Mouse (Mus musculus) spleen, embryonic (tissue): ENCODE measurements around the gene Dstn.

ENCODE experiments used
- CTCF ChIA-PET: fragments of 350-600 bp; sonication (Branson Sonifier 250); formaldehyde crosslinking; loops from one replicate; lab custom pipeline; 2022; lab: Charles Lee

Dstn gene

DNA sequence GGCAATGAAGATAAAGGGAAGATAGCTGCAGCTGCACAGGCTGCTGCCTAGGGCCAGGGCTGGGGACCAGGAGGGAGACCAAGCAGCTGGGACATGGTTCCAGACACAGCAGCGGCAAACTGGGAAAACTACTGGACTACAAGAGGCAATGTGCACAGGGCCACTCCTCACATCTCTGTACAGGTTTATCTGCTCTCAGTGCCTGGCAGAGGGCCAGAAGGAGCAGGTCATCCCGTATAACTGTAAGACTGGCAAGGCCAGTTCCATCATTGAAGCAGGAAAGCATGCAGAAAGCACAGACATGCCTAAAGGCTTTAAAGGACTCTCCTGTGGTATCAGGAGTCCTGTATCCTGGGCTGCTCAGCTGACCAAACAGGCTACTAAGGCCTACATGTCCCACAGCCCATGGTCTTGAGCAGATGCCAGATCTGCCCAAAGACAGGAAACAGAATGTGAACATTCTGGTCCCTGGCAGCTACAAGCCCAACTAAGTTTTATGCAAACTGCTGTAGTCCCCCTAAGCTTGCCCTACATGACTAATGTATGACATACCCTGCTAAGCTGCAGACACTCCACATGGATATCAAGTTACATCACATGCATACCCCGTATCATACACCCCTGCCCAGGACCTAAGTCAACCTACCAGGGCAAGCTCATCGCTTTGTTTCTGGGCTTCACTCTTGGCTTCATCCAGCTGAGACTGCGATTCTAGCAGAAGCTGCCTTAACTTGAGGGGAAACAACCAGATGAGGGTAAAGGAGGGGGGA lies 36.6 kb downstream of the Dstn start:
- CTCF ChIA-PET, result interaction anchor here (0.7 kb wide), 1 partner anchor 16 kb away, joined by 6 read pairs; no protein-coding TSS in a partner anchor

DNA sequence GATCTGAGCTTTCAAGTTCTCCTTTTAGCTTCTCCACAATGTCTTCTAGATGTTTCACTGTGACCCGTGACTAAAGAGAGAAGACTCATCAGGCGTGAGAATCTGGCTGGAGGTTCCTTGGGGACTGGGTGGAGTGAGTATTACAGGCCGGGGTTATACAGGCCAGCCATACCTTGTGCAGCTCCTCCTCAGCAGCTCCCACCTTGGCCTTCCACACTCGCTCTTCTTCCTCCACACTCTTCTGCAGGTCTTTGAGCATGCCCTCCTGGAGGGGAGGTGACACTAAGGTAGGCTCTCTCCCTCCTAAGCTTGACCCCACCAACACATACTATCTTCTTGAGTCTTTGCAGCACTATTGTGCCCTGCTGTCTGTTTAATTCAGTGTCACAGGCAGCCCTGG lies 38.8 kb downstream of the Dstn start:
- CTCF ChIA-PET, result no interaction called here

DNA sequence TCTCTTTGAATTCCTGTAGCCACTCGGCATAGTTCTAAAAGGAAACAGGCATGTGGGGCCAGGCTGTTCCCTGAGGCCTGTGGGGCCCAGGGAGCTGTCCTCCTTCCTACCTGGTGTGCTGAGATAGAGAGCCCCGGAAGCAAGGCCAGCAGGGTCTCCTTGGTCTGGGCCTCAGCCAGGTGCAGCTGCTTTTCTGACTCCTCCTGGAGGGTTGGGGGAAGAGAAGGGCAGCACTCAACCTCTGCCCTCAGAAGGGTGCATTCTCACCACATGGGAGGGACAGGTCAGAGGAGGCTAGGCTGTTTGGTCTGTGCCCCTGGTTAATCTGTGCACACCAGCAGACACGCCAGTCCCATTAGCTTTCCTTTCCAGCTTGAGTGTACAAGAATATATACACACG lies 39.9 kb downstream of the Dstn start:
- CTCF ChIA-PET, result no interaction called here

DNA sequence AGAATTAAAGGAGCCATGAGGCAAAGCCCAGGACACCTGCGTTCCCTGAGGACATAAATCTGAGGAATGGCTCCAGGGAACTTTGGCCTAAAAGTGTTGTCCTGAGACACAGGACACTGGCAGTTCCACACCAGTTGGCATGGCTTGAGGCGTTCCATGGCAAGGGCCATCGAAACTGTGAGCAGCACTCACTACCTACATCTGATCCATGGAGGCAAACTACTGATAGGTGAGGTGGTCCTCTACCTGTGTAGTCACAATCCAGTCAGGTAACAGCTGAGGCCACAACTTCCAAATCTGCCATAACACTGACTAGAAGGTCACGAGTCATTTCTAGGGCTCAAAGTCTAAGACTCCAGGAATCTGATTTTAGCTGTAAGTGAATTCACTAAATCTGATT lies 40.6 kb downstream of the Dstn start:
- CTCF ChIA-PET, result no interaction called here

DNA sequence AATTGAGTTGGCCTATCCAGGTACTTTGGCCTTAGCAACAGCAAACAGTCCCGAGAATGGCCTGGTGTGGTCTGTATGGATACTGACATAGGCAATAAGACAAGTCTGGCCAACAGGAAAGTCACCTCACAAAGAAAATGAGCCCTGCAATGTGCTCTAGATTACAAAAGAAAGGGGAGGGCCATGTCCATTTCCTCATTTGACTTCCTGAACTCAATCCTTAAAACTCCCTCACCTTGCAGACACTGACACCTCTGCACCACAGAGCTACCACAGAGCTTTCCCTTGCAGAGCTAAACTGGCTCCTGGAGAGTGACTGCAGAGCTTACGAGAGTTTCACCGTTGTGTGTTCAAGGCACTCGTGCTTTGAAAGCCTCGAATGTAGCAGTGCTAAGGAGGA lies 47.1 kb downstream of the Dstn start:
- CTCF ChIA-PET, result no interaction called here

DNA sequence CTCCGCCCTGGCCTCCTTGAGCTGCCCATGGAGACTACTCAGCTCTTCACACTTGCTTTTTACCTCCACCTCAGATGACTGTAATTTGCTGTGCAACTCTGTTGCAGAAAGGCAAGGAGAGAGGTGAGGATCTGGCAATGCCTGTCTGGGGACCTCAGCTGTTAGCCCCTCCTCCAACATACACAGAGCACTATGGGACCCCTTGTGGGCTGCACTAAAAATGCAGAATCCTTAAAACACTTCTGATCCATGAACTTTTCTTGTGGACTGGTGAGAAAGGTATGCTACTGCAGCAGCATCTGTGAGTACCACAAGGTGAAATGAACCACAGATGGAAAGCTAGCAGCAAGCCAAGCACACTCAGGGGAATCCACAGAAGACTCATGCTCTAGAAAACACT lies 48.2 kb downstream of the Dstn start:
- CTCF ChIA-PET, result no interaction called here

DNA sequence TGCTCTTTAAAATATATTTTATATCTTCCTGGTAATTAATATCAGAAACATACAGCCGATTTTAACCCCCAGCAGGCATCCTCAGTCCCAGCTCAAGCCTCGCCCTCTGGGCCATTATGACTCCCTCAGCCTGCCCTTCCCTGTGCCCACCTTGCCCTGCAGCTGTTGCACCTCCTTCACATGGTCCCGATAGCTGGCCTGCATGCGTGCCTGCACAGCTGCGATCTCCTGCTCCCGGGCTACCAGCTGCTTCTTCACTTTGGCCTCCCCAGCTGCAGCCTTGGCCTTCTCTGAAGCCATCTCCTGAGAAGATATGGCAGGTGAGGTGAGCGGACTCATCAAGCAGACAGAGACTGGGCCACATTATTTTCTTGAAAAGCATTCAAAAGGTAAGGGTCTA lies 54.1 kb downstream of the Dstn start:
- CTCF ChIA-PET, result no interaction called here

DNA sequence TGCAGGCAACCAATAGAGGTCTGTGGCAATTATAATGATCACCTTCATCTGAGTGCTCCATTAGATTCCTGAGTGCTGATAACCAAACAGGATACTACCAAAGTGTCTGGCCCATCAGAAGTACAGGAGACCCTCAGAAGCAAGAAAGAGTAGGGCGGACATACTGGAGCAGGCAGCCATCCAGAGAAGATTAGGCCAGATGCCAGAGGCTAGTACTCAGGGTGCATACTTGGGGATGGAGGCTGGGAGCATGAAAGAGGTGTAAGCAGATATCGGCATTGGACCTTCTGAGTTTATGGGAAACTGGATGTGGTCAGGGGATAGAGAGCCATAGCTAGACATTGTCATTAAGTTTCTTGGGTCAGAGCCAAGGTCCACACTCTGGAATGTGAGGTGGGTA lies 55.7 kb downstream of the Dstn start:
- CTCF ChIA-PET, result no interaction called here

DNA sequence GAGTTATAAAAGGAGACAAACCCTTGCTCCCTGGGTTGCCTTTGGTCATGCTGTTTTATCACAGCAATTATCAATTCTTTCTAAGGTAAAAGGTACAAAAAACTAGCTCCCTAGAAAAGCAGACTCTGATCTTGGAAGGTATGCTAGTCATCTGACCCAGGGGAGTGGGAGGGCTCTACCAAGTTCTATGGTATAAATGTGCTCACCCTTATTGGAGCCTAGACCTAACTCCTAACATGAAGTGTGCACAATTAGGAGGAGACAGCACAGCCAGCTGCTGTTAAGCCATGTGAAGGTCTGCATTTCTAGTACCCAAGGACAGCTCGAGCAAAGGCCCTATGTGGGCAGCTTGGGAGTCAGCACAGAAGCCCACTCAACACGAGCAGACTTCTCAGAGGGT lies 56.8 kb downstream of the Dstn start:
- CTCF ChIA-PET, result no interaction called here

DNA sequence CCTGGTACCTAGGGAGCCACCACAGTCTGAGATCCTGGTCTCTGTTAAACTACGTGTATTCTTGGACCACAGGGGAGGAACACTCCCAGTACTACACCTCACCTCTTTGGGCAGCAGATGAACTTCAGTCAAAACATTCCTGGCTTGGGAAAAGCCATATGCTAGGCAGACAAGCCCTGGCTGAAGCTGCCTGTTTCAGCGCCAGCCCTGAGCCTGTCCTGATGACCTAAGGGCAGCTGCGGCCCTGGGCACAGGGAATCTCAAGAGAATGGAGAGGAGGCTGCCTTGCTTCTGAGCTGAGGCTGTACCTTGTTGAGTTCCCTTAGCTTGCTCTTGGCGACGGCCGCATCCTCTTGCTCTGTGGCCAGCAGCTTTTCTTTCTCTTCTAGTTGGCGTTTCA lies 58.0 kb downstream of the Dstn start:
- CTCF ChIA-PET, result no interaction called here

DNA sequence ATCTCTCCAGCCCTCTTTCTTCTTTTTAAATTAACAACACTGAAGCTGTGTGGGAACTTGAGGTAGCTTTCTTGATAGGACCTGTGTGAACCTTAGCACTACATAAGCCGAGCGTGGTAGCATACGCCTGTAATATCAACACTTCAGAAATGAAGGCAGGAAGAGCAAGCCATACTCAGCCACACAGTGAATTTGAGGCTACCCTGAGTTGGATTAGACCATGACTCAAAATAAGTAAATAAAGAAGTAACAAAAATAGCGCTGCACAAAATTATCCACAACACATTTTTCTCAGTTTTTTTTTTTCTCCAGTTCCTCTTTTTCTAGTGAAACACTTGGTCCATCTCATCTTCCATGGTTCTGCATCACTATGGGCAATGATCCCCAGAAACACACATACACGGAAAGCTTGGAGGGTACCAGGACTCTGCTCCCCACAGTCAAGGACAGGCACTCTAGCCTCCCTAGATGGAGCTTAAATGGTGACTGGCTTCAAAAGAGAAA lies 60.1 kb downstream of the Dstn start:
- CTCF ChIA-PET, result interaction anchor here (0.6 kb wide), 2 partner anchors 227 to 240 kb away, joined by 7 to 14 read pairs; no protein-coding TSS in a partner anchor

DNA sequence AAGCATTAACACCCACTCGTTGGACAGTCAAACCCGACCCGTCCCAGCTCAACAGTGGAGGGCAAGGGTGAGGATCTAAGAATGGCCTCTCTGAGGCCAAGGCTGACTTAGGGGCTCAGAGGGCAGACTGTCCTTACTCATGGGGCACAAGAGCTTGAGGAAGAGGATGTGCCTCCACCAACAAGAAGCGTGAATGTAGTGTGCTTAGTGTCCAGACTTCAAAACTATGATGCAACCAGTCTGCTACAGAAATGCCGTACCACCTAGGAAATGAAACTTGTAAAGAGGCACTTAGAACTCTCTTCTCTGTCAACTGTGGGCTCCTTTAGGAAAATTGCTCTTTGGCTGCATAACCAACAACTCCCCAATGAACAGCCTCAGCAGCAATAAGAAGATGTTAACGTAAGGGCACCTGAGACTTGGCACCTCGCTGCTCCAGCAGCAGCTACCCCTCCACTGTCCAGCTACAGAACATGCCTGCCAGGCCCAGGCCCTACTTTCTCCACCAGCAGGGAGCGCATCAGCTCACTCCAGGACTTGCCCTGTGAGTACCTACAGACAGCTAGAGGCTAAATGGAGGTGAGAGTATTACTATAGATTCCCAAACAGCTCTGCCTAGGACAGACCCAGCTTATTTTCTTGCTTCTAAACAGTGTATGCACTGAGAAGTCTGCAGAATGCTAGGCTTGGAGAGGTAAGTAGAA lies 63.5 kb downstream of the Dstn start:
- CTCF ChIA-PET, result no interaction called here

DNA sequence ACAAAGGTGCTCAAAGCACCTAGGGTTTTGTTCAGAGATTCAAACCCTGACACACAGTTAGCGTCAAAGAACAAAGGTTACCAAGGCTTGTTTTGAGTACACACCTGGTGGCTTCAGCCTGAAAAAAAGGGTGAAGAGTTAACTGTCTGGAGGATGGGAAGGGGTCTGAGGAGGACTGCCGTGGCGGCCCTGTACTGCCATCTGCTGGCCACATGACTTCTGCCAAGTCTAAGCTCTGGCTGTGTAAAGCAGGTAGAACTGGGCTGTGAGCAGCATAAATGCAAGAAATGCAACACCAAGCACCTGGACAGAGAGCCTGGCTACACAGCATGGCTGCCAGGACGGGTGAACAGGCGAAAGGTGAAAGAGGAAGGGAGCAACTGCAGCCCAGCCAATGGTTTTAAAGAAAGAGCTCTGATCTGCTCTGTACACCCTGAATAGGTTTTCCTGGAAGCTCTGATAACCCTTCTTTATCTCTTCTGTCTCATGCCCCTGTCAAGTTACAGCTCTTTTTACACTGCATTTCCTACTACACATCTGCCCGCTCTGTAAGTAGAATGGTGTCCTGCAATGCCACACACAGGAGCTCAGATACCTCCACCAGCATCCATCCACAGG lies 65.8 kb downstream of the Dstn start:
- CTCF ChIA-PET, result no interaction called here

DNA sequence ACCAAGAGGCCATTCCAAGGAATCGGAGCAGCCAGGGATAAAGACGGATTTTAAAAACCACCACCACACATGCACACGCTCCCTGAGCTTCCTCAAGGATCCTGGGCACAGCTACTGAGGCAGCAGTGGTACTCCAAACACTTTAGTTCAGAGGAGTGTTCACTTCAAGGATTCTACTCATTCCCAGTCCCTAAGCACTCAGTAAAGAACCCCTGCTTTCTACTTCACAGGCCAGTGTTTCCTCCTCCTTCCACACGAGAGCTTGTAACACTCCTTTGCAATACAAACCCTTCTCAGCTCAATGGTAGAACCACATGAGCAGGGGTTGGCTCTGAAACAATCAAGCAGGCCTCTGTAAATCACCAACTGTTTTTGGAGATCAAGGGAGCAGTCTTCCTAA lies 67.0 kb downstream of the Dstn start:
- CTCF ChIA-PET, result interaction anchor here (0.7 kb wide), 1 partner anchor 42 kb away, joined by 3 read pairs; no protein-coding TSS in a partner anchor

DNA sequence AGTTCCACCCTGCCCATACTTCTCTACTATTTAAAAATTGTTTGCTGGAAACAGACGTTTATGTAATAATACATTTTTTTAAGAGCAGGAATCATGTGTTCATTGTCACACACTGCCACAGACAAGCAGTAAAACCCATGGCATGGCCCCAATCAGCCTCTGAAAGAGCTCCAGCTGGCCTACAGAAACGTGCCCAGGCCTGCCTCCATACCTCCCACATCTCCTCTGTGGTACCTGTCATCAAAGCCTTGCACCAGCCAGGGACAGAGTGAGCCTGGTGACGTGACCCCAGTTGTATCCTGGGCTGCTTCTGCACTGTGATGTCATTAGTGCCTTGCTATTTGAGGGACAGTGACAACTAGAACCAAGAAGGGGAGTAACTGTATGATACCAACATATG lies 67.8 kb downstream of the Dstn start:
- CTCF ChIA-PET, result interaction anchor here (0.7 kb wide), 1 partner anchor 42 kb away, joined by 3 read pairs; no protein-coding TSS in a partner anchor

DNA sequence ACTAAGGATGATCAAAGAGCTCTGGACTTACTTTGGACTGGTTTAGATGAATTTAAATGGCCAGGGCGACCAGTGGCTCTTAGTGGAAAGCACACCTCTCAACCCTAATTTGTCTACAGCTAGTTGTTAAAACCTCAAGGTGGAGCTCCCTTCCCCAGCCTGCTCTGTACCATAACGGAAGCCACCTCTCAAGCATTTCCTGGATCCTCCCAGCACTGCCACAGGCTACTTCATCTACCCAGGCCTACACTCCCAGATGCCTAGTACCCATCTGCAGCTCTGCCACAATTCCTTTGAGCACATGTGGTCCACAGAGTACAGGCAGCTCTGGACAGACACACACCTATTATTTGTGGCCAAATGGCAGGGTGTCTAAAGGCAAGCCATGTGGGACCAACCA lies 68.4 kb downstream of the Dstn start:
- CTCF ChIA-PET, result no interaction called here

DNA sequence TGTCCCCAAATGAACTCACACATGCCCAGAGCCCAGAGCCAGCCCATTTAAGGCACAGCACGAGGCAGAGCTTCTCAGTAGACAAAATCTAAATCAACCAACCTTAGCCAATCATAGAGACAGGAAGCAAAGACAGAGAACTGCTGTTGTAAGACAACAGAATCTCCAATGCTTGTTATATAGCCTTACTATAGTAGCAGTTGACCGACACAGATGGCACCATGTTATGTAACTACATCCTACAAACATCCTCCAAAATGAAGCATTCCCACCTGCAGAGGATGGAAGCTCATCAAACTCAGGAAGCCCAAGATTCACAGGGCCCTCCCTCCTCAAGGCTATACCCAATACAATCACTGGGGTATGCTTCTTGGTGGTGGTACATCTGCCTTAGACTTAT lies 72.4 kb downstream of the Dstn start:
- CTCF ChIA-PET, result no interaction called here

DNA sequence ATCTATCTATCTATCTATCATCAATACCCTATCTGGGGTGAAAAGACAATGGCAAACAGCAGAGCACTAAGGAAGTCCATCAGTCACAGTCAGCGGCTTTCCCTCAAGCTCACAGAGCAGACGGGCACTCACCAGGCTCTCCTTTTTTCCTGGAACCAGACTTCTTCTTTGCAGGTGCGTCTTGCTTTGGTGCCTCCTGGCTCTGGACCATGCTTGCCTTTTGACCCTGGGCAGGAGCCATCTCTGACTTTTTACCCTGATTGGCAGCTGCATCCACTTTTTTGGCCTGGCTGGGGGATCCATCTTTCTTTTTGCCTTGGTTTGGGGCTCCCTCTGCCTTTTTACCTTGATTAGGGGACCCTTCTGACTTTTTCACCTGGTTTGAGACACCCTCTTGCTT lies 72.9 kb downstream of the Dstn start:
- CTCF ChIA-PET, result no interaction called here

DNA sequence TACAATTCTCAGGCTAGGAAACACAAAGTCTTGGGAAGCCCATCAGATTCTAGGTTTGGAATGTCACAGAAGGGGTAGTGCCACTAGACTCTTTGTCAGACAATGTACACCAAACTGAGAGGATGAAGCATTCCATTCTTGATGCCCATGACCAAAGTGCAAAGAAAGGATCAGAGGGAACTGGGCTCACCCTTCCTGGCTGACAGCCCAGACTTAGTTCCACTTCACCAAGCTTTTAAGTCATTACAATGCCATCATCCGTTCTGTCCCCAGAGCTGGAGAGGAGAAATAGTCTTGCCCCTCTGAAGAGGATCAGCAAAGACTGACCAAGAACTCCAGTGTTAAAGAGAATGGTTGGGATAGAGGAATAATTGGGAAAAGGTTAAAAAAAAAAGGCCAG lies 75.9 kb downstream of the Dstn start:
- CTCF ChIA-PET, result no interaction called here

DNA sequence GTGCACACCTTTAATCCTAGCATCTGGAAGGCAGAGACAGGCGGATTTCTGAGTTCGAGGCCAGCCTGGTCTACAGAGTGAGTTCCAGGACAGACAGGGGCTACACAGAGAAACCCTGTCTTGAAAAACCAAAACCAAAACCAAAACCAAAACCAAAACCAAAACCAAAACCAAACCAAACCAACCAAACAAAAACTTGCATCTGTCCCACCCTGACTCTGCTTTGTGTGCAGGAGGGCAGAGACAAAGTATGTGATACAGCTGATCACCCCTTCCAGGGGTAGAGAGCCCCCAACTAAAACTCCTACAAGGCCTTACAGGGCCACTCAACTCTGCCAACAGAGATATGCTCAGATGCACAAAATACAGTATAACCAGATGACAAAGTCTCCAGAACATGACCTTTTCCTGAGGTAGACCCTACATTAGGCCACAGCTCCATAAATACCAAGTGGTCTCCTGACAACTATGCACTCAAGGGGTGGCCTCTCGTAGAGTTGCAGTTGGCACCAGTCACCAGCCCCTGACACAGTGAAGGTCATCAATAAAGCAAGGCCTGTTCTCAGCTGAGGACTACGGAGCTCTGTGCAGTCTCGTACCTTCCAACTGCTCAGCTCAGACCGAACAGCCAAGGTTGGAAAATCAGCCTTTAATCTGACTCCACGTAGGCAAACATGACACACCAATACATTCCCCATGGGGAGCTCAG lies 77.0 kb downstream of the Dstn start:
- CTCF ChIA-PET, result no interaction called here
